Mouse (Mus musculus) hindbrain, embryonic 11.5 days (tissue): ENCODE measurements around the gene Dkk3. TPM values are rescaled to one million over a fixed set of nuclear protein-coding genes. Genes with fewer than 3 reads are reported as not detected.

ENCODE experiments used
- ATAC-seq: fragments of 200-750 bp; cut with Nextera tagmentation; 2 replicates; pipeline ENCODE4 v1.8.0; 2017; ENCODE audit warnings: mild to moderate bottlenecking, moderate TSS enrichment, moderate library complexity; ENCODE audit not compliant: low FRiP score
- DNase-seq: peaks from one replicate; pipeline ENCODE4 v3.0.0-alpha.2; 2015; ENCODE audit warnings: low spot score
- H3K27ac ChIP-seq: fragments of 300-500 bp; sonication (generic); 2 replicates; pipeline ENCODE4 v1.5.1; 2014; ENCODE audit warnings: mild to moderate bottlenecking, low read depth, low read length
- H3K27me3 ChIP-seq: fragments of 300-500 bp; sonication (generic); 2 replicates; pipeline ENCODE4 v1.6.1; 2014; ENCODE audit warnings: mild to moderate bottlenecking, low read length, moderate library complexity, mixed read lengths; ENCODE audit not compliant: control insufficient read depth, insufficient read depth
- H3K36me3 ChIP-seq: fragments of 300-500 bp; sonication (generic); 2 replicates; pipeline ENCODE4 v1.6.1; 2014; ENCODE audit warnings: mild to moderate bottlenecking, low read length, moderate library complexity, mixed read lengths; ENCODE audit not compliant: control insufficient read depth, insufficient read depth
- H3K4me1 ChIP-seq: fragments of 300-500 bp; sonication (generic); replicated peaks from 2 replicates; pipeline ENCODE4 v1.6.1; 2014; ENCODE audit warnings: low read length, mixed read lengths; ENCODE audit not compliant: control insufficient read depth, insufficient read depth
- H3K4me2 ChIP-seq: fragments of 300-500 bp; sonication (generic); replicated peaks from 2 replicates; pipeline ENCODE4 v1.6.1; 2014; ENCODE audit warnings: mild to moderate bottlenecking, low read depth, low read length
- H3K4me3 ChIP-seq: fragments of 300-500 bp; sonication (generic); 2 replicates; pipeline ENCODE4 v1.5.1; 2014; ENCODE audit warnings: low read depth, low read length
- H3K9ac ChIP-seq: fragments of 300-500 bp; sonication (generic); 2 replicates; pipeline ENCODE4 v1.6.1; 2014; ENCODE audit warnings: low read depth, low read length
- H3K9me3 ChIP-seq: fragments of 300-500 bp; sonication (generic); 2 replicates; pipeline ENCODE4 v1.6.1; 2016; ENCODE audit warnings: low read length; ENCODE audit not compliant: control insufficient read depth
- WGBS: fragments of 180-500 bp; shearing (Covaris S2); extraction: QIAGEN DNeasy Blood & Tissue Kit; methylation state at CpG from one replicate; pipeline ENCODE4 v1.1.7; 2014; 5-methylcytosine and 5-hydroxymethylcytosine counted together
- polyA plus RNA-seq: library from polyadenylated mRNA; unstranded; fragments of >200 nt; fragmentation: Nextera tagmentation; extraction: Ambion mirVana; gene quantifications from 2 replicates; pipeline ENCODE4 v1.2.1, GENCODE M21; 2014

The Dkk3 gene
- polyA plus RNA-seq, 1 experiment from 2014 or later = 10.6 TPM

GRCm38 (mm10) chr7:112158316-112158741 lies 528 bp downstream of the Dkk3 start:
- Histone ChIP-seq H3K27ac (no peak overlapping the region), H3K4me2 (peak overlapping the region; percentile 72), H3K4me1 (no peaks in the 10 kb centered on the region; the same call in none of the 2 replicates), H3K9ac (peak overlapping the region; percentile 53), H3K4me3 (peak overlapping the region; percentile 40), H3K9me3 (no peaks in the 10 kb centered on the region), H3K27me3 (peaks cover 6% of the 10 kb centered on the region), H3K36me3 (no peaks in the 10 kb centered on the region)
- ATAC-seq (peak; percentile 46), DNase-seq (peak; percentile 67)
- 1% methylated on average over 23 of the region's 23 CpGs for WGBS

DNA sequence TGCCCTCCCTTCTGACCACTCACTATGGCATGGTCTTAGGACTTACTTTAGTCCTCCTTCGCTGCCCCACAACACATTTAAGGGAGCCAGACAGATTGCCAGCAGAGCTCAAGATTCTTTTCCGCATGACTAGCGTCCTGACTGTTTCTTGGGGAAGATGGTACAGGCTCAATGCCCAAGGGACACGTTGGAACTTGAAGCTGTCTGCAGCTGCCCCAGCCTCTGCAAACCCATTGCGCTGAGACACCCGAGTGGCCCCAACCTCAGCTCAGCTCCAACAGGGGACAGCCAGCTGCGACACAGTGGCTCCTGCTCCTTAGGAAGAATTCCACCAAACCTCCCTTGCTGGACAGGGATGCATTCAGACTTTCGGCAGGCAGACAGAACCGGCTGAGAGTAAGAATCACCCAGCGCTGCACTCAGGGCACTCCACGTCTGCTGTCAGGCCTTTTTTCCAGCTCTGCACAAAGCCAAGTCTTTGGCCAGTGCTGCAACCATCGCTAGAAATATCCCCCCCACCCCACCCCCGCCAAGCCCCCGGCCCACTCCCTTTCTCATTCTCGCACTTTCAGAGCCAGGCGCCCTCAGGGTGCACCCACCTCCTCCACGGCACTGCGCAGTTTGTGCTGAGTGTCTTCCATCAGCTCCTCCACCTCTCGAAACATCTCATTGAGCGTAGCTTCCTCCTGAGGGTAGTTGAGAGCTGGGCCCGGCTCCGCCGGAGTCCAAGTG lies 1.1 kb downstream of the Dkk3 start:
- H3K4me3 ChIP-seq = peak overlapping the region; percentile 40
- peak overlapping the region; percentile 72 for H3K4me2 ChIP-seq
- no peaks in the 10 kb centered on the region for H3K9me3 ChIP-seq
- DNase-seq (peak; percentile 37), ATAC-seq (peak; percentile 60)
- no peaks in the 10 kb centered on the region; the same call in none of the 2 replicates for H3K4me1 ChIP-seq
- H3K9ac ChIP-seq = peak overlapping the region; percentile 53
- 7% methylated on average over 23 of the region's 23 CpGs for WGBS
- peaks cover 6% of the 10 kb centered on the region for H3K27me3 ChIP-seq
- no peaks in the 10 kb centered on the region for H3K36me3 ChIP-seq
- no peak overlapping the region for H3K27ac ChIP-seq

DNA sequence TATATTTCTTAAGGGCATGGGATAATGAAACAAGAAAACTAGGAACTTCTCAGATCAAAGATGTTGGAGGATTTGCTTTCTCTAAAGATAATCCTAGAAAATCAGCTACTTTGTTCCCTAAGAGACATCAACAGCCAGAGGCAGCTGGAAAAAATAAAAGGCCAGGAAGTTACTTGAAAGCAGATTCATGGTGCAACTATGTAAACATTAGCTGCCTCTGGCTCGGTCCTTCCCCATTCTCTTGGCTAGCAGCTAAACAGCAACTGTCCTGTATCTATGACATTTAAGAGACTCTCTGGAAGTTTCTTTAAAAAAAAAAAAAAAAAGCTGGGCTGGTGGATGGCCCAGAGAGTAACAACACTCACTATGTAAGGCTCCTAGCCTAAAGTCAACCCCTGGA lies 3.7 kb downstream of the Dkk3 start:
- no peaks in the 10 kb centered on the region; the same call in none of the 2 replicates for H3K4me1 ChIP-seq
- no peak overlapping the region for H3K4me2 ChIP-seq
- DNase-seq = no peak
- no peak overlapping the region for H3K4me3 ChIP-seq
- H3K27me3 ChIP-seq = peaks cover 6% of the 10 kb centered on the region
- H3K9ac ChIP-seq = no peak overlapping the region
- H3K27ac ChIP-seq = no peak overlapping the region
- WGBS = 44% methylated on average over 1 of the region's 1 CpGs
- ATAC-seq = no peak
- no peaks in the 10 kb centered on the region for H3K9me3 ChIP-seq
- H3K36me3 ChIP-seq = no peaks in the 10 kb centered on the region

- H3K9ac ChIP-seq = no peak overlapping the region
- H3K27ac ChIP-seq = no peak overlapping the region
- peaks cover 6% of the 10 kb centered on the region for H3K27me3 ChIP-seq
- ATAC-seq (no peak), DNase-seq (no peak)
- H3K9me3 ChIP-seq = no peaks in the 10 kb centered on the region
- 94% methylated on average over 4 of the region's 4 CpGs for WGBS
- H3K4me3 ChIP-seq = no peak overlapping the region
- no peaks in the 10 kb centered on the region for H3K36me3 ChIP-seq
- no peak overlapping the region for H3K4me2 ChIP-seq
- H3K4me1 ChIP-seq = no peaks in the 10 kb centered on the region; the same call in none of the 2 replicates
Measured at GRCm38 (mm10) chr7:112154445-112154844, 4.4 kb downstream of the Dkk3 start.

GRCm38 (mm10) chr7:112149113-112149512 lies 9.7 kb downstream of the Dkk3 start:
- Histone ChIP-seq H3K9me3 (no peaks in the 10 kb centered on the region), H3K27ac (no peak overlapping the region), H3K4me3 (no peak overlapping the region), H3K9ac (no peak overlapping the region), H3K36me3 (no peaks in the 10 kb centered on the region), H3K4me2 (no peak overlapping the region), H3K27me3 (no peaks in the 10 kb centered on the region), H3K4me1 (0 out of 2 replicates have a peak, but pooled peaks cover under 1% of the 10 kb centered on the region)
- 91% methylated on average over 10 of the region's 10 CpGs for WGBS
- no peak for ATAC-seq
- DNase-seq = no peak

GRCm38 (mm10) chr7:112147979-112148378 lies 10.9 kb downstream of the Dkk3 start:
- WGBS = 86% methylated on average over 2 of the region's 2 CpGs
- H3K9me3 ChIP-seq = no peaks in the 10 kb centered on the region
- no peaks in the 10 kb centered on the region for H3K27me3 ChIP-seq
- H3K9ac ChIP-seq = no peak overlapping the region
- ATAC-seq (no peak), DNase-seq (no peak)
- 0 out of 2 replicates have a peak, but pooled peaks cover 5% of the 10 kb centered on the region for H3K4me1 ChIP-seq
- H3K36me3 ChIP-seq = no peaks in the 10 kb centered on the region
- no peak overlapping the region for H3K4me2 ChIP-seq
- no peak overlapping the region for H3K27ac ChIP-seq
- no peak overlapping the region for H3K4me3 ChIP-seq

DNA sequence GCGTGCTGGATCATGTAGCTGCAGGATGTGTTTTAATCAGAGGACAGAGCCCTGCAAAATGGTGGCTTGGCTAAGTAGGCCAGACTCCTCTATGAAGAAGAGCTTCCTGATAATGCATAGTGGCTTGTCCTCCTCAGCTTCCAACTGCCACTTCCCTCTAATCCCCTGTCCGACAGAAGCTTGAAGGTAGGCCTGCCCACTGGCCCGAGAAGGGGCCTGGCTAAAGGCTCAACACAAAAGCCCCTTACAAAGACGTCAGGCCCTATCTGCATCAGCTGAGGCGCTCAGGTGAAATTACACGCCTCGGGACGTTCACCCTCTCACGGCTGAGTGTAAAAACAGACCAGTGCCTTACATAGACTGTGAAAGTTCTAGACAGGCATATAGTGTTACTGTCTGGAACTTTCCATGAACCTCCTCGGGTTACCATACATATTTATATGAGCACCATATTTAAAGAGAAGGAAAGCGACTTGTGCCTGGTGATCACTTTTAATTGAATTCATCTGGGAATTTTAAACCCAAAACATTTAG lies 14.1 kb downstream of the Dkk3 start:
- H3K36me3 ChIP-seq = no peaks in the 10 kb centered on the region
- DNase-seq (no peak), ATAC-seq (no peak)
- no peak overlapping the region for H3K4me2 ChIP-seq
- no peaks in the 10 kb centered on the region for H3K9me3 ChIP-seq
- 57% methylated on average over 11 of the region's 11 CpGs for WGBS
- H3K27me3 ChIP-seq = no peaks in the 10 kb centered on the region
- H3K27ac ChIP-seq = no peak overlapping the region
- H3K9ac ChIP-seq = no peak overlapping the region
- H3K4me1 ChIP-seq = 0 out of 2 replicates have a peak, but pooled peaks cover 5% of the 10 kb centered on the region
- H3K4me3 ChIP-seq = no peak overlapping the region

DNA sequence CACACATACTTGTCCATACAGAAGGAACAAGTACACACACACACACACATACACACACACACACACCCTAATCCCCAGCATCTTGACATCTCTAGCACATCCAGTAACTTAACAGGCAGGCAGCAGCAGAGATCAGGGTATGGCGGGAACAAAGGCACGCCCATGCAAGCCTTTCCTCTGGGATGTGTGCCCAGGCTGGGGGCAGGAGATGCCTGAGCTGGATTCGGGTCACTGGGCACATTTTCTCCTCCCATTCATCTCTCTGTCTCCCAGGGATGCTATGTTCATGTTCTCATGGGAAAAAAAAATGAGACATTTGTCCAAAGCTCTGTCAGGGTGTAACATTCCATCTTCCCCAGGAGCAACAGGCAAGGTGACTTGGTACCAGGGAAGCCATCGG lies 14.9 kb downstream of the Dkk3 start:
- no peaks in the 10 kb centered on the region for H3K36me3 ChIP-seq
- 61% methylated on average over 4 of the region's 4 CpGs for WGBS
- H3K9ac ChIP-seq = no peak overlapping the region
- no peaks in the 10 kb centered on the region for H3K9me3 ChIP-seq
- ATAC-seq (no peak), DNase-seq (no peak)
- no peak overlapping the region for H3K4me2 ChIP-seq
- H3K4me1 ChIP-seq = 0 out of 2 replicates have a peak, but pooled peaks cover 5% of the 10 kb centered on the region
- H3K27ac ChIP-seq = no peak overlapping the region
- no peak overlapping the region for H3K4me3 ChIP-seq
- H3K27me3 ChIP-seq = no peaks in the 10 kb centered on the region

GRCm38 (mm10) chr7:112143090-112143500 lies 15.8 kb downstream of the Dkk3 start:
- Histone ChIP-seq H3K9me3 (no peaks in the 10 kb centered on the region), H3K9ac (no peak overlapping the region), H3K36me3 (no peaks in the 10 kb centered on the region), H3K4me1 (0 out of 2 replicates have a peak, but pooled peaks cover 5% of the 10 kb centered on the region), H3K4me3 (no peak overlapping the region), H3K27me3 (no peaks in the 10 kb centered on the region), H3K27ac (no peak overlapping the region), H3K4me2 (no peak overlapping the region)
- ATAC-seq = no peak
- WGBS = 42% methylated on average over 7 of the region's 7 CpGs
- DNase-seq = no peak
